Mouse (Mus musculus) G1E (cell line): ENCODE data around the gene Odf4.
"Not testable (repeated sequence)": the region's sequence is repeated elsewhere in the genome, so short reads cannot be mapped to it uniquely, and the experiment has no call there.

Experiments
- CTCF ChIP-seq: IDR thresholded peaks from 2 replicates; pipeline ENCODE4 v1.5.1; 2012; ENCODE audit warnings: low read depth, low read length, inconsistent platforms, mixed read lengths
- GATA1 ChIP-seq: IDR thresholded peaks from 2 replicates; pipeline ENCODE4 v1.6.1; 2012; ENCODE audit warnings: borderline replicate concordance, low read length, inconsistent platforms, mixed read lengths
- POLR2AphosphoS5 ChIP-seq: IDR thresholded peaks from 2 replicates; pipeline ENCODE4 v1.6.1; 2012; ENCODE audit warnings: low read depth, low read length, inconsistent platforms; ENCODE audit not compliant: insufficient replicate concordance
- TAL1 ChIP-seq: conservative IDR thresholded peaks from 2 replicates; pipeline ENCODE4 v1.6.1; 2012; ENCODE audit warnings: low read depth, low read length, inconsistent platforms, mixed read lengths

DNA sequence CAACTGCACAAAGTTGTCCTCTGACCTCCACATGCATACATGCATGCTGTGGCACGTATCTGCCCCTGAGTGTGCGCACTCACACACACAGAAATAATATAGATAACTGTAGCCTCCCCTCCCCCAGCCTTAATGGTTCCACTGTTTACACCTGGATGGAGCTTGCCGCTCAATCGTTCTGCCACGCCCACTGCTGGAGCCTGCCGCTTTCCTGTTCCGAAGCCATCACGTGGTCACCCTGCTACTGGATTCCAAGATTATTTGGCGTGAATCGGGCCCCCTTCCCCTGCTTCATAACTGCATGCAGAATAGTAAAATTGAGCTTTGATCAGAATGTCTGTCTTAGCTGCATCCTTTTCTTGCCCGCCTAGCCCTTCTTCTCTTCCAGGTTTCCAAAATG is 35.3 kb upstream of the Odf4 start:
- not testable (repeated sequence) for TF ChIP-seq CTCF, GATA1, POLR2AphosphoS5, TAL1
